Mouse (Mus musculus): ENCODE data around the gene Colgalt2. TPM values are rescaled to one million over a fixed set of nuclear protein-coding genes. Genes with fewer than 3 reads are reported as not detected.

The Colgalt2 gene
- polyA plus RNA-seq, 1 experiment from 2014 or later = 5.5 TPM

DNA sequence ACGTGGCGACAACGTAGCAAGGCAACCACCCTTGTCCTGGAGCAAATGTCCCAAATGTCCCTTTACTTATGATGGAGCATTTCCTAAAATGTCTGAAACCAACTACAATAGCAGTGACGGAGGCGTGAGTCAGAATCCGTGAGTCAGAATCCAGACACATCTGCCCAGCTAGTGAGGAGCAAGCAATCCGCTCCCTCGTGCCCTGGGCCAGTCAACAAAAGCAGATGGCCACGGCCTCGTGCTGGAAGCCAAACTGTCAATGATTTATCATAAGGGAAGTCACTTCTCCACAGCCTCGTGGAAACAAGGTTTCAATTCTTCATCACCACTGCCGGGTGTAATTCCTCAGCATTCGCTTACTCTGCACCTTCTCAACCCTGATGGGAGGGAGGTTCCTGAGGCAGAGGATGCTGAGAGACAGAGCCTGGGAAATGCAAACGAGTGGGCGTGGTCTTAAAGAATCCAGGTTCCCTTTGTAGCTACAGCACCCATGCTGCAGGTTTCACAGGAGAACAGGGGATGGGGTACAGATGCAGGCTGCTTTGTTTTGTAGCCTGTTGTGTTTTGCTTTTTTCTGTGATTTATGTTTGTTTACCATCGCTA lies 136.9 kb downstream of the Colgalt2 start:
- Histone ChIP-seq H3K4me3 (no peak overlapping the region), H3K4me1 (replicated peaks) (peaks cover 36% of the 10 kb centered on the region), H3K9me3 (replicated peaks) (no peaks in the 10 kb centered on the region), H3K27me3 (replicated peaks) (no peaks in the 10 kb centered on the region), H3K4me2 (no peak overlapping the region), H3K9ac (no peak overlapping the region), H3K36me3 (peaks cover 73% of the 10 kb centered on the region), H3K27ac (ENCODE audit: poor library complexity, severe bottlenecking) (no peak overlapping the region)
- WGBS = 66% methylated on average over 16 of the region's 16 CpGs
- no peak for ATAC-seq (ENCODE audit: insufficient number of reproducible peaks, low FRiP score)

DNA sequence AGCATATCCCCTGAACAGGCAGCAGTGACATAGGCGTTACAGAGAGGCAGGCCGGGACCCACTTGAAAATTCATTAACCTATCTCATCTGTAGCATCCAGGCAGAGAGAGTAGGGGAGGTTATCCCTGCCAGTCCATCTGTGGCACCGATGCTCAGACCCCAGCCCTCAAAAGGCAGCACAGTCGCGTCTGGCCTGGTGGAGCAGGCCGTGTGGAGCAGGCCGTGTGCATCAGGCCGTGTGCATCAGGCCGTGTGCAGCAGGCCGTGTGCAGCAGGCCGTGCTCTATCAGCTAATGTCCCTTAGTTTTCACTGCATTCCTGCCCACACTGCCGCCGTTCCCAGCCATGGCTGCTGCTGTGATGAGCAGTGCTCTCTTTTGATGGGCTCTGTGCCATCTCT lies 137.6 kb downstream of the Colgalt2 start:
- WGBS = 83% methylated on average over 13 of the region's 13 CpGs
- Histone ChIP-seq H3K4me1 (replicated peaks) (peaks cover 31% of the 10 kb centered on the region), H3K27ac (ENCODE audit: poor library complexity, severe bottlenecking) (no peak overlapping the region), H3K4me2 (no peak overlapping the region), H3K36me3 (peaks cover 79% of the 10 kb centered on the region), H3K4me3 (no peak overlapping the region), H3K9me3 (replicated peaks) (no peaks in the 10 kb centered on the region), H3K27me3 (replicated peaks) (no peaks in the 10 kb centered on the region), H3K9ac (no peak overlapping the region)
- no peak for ATAC-seq (ENCODE audit: insufficient number of reproducible peaks, low FRiP score)

DNA sequence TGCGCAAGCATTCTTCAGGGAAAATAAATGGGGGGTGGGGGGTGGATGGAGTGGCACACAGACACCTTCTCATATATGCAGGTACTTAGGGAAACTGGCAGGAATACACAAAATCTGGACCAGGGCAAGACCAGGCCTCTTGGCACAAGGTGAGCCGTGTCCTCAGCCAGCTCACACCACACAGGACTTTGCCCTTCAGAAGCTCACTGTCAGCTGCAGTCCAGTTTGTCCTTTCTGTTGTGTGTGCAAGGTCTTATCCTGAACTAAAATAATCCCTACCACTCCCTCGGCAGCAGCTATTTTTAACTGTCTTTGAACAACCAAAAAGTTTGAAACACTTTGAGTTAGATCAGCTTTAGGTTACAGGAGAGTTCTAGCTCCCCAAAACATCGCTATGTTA lies 139.2 kb downstream of the Colgalt2 start:
- no peak overlapping the region for H3K9ac ChIP-seq
- WGBS = 65% methylated on average over 4 of the region's 4 CpGs
- H3K27me3 ChIP-seq (replicated peaks) = no peaks in the 10 kb centered on the region
- peak overlapping the region; percentile 91 for H3K27ac ChIP-seq (ENCODE audit: poor library complexity, severe bottlenecking)
- H3K4me2 ChIP-seq = no peak overlapping the region
- H3K36me3 ChIP-seq = peaks cover 86% of the 10 kb centered on the region
- H3K4me3 ChIP-seq = no peak overlapping the region
- ATAC-seq (ENCODE audit: insufficient number of reproducible peaks, low FRiP score) = no peak
- H3K9me3 ChIP-seq (replicated peaks) = no peaks in the 10 kb centered on the region
- peaks cover 15% of the 10 kb centered on the region for H3K4me1 ChIP-seq (replicated peaks)

GRCm38 (mm10) chr1:152540304-152540887 lies 140.8 kb downstream of the Colgalt2 start:
- H3K27me3 ChIP-seq (replicated peaks) = no peaks in the 10 kb centered on the region
- WGBS = 91% methylated on average over 3 of the region's 3 CpGs
- no peak overlapping the region for H3K4me2 ChIP-seq
- H3K36me3 ChIP-seq = peaks cover 86% of the 10 kb centered on the region
- H3K9ac ChIP-seq = no peak overlapping the region
- H3K9me3 ChIP-seq (replicated peaks) = no peaks in the 10 kb centered on the region
- no peak for ATAC-seq (ENCODE audit: insufficient number of reproducible peaks, low FRiP score)
- H3K4me1 ChIP-seq (replicated peaks) = peaks cover 19% of the 10 kb centered on the region
- H3K4me3 ChIP-seq = no peak overlapping the region
- peak overlapping the region; percentile 23; the same call in 1 of the 2 replicates for H3K27ac ChIP-seq (ENCODE audit: poor library complexity, severe bottlenecking)

DNA sequence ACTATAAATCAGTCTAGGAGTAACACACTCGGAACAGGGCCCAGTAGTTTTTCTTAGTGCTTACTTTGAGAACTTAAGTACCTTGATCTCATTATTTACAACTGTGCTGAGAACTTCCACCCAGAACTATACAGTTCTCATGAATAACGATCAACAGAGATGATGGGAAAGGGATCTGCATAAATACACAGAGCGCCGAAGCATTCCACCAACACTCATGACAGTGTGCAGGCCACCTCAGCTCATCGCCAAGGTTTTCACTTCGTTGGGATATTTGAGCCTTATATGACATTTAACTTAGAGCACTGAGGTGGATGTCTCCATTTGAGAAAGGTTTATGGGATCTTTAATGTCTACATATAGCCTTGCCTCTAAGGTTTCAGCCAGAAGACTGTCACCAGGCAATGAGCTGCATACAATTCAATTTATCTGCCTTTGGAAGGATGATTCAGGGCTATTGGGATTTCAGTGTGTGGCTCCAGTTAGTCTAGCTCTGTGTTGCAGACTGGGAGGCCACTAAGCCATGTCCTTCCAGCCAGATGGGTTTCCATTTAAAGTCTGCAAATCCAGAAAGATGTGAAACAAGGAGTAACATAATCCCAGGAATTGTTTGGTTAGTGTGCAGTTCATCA lies 143.2 kb downstream of the Colgalt2 start:
- WGBS = 88% methylated on average over 6 of the region's 6 CpGs
- no peak for ATAC-seq (ENCODE audit: insufficient number of reproducible peaks, low FRiP score)

GRCm38 (mm10) chr1:152543449-152544159 lies 144.0 kb downstream of the Colgalt2 start:
- Histone ChIP-seq H3K4me1 (replicated peaks) (peaks cover 17% of the 10 kb centered on the region), H3K4me2 (no peak overlapping the region), H3K27ac (ENCODE audit: poor library complexity, severe bottlenecking) (no peak overlapping the region), H3K27me3 (replicated peaks) (no peaks in the 10 kb centered on the region), H3K9ac (no peak overlapping the region), H3K36me3 (peaks cover 85% of the 10 kb centered on the region), H3K4me3 (no peak overlapping the region), H3K9me3 (replicated peaks) (no peaks in the 10 kb centered on the region)
- WGBS = 76% methylated on average over 2 of the region's 2 CpGs
- ATAC-seq (ENCODE audit: insufficient number of reproducible peaks, low FRiP score) = no peak

More for the DNA sequence above, 143.2 kb downstream of the Colgalt2 start:
- peaks cover 19% of the 10 kb centered on the region for H3K4me1 ChIP-seq (replicated peaks)
- H3K27ac ChIP-seq (ENCODE audit: poor library complexity, severe bottlenecking) = no peak overlapping the region
- no peaks in the 10 kb centered on the region for H3K9me3 ChIP-seq (replicated peaks)
- H3K27me3 ChIP-seq (replicated peaks) = no peaks in the 10 kb centered on the region
- no peak overlapping the region for H3K4me3 ChIP-seq
- H3K4me2 ChIP-seq = no peak overlapping the region
- H3K36me3 ChIP-seq = peaks cover 85% of the 10 kb centered on the region
- H3K9ac ChIP-seq = no peak overlapping the region

DNA sequence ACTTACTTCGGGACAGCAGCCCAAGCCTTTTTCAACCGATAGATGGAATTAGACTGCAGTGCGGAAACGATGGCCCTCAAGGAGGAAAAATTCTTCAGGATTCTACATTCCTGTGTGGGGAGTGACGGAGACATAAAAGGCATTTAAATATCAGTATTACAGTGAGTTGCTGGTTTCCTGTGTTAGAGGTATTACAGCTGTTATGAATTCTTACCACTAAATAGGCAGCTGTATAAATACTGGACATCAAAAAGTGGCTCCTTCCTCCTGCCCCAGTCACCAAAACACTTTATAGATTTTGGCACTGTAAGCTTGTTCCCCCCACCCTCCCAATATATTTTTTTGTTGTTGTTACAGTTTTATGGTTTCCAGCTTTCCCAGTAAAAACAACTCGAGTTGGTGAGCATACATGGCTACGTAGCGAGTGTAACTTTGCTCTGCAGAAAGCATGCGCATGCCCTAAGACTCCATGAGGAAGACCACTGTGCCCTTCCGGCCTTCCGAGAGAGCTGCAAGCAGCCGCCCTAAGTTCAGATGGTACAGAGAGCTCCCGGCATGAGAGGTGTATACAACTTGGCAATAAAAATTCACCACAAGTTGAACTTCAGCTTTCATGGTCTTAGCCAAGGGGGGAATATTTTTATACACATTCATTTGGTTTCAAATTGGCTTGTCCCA lies 149.6 kb downstream of the Colgalt2 start:
- no peak for ATAC-seq (ENCODE audit: insufficient number of reproducible peaks, low FRiP score)
- no peak overlapping the region for H3K4me2 ChIP-seq

GRCm38 (mm10) chr1:152550544-152550943 lies 150.9 kb downstream of the Colgalt2 start:
- Histone ChIP-seq H3K27ac (ENCODE audit: poor library complexity, severe bottlenecking) (no peak overlapping the region), H3K9me3 (replicated peaks) (no peaks in the 10 kb centered on the region), H3K9ac (no peak overlapping the region), H3K4me2 (no peak overlapping the region), H3K4me3 (no peak overlapping the region), H3K36me3 (peaks cover 86% of the 10 kb centered on the region), H3K4me1 (replicated peaks) (peaks cover 16% of the 10 kb centered on the region), H3K27me3 (replicated peaks) (no peaks in the 10 kb centered on the region)
- WGBS = 72% methylated on average over 2 of the region's 2 CpGs
- ATAC-seq (ENCODE audit: insufficient number of reproducible peaks, low FRiP score) = no peak

More for the DNA sequence above, 149.6 kb downstream of the Colgalt2 start:
- WGBS = 86% methylated on average over 13 of the region's 13 CpGs
- H3K4me3 ChIP-seq = no peak overlapping the region
- H3K27ac ChIP-seq (ENCODE audit: poor library complexity, severe bottlenecking) = no peak overlapping the region
- H3K9me3 ChIP-seq (replicated peaks) = no peaks in the 10 kb centered on the region
- H3K36me3 ChIP-seq = peaks cover 81% of the 10 kb centered on the region
- no peak overlapping the region for H3K9ac ChIP-seq
- no peaks in the 10 kb centered on the region for H3K27me3 ChIP-seq (replicated peaks)
- H3K4me1 ChIP-seq (replicated peaks) = peaks cover 11% of the 10 kb centered on the region

GRCm38 (mm10) chr1:152550973-152551372 lies 151.3 kb downstream of the Colgalt2 start:
- Histone ChIP-seq H3K9me3 (replicated peaks) (no peaks in the 10 kb centered on the region), H3K27ac (ENCODE audit: poor library complexity, severe bottlenecking) (no peak overlapping the region; the same call in 1 of the 2 replicates), H3K4me1 (replicated peaks) (peaks cover 20% of the 10 kb centered on the region), H3K4me2 (no peak overlapping the region), H3K36me3 (peaks cover 84% of the 10 kb centered on the region), H3K4me3 (no peak overlapping the region), H3K9ac (no peak overlapping the region), H3K27me3 (replicated peaks) (no peaks in the 10 kb centered on the region)
- no peak for ATAC-seq (ENCODE audit: insufficient number of reproducible peaks, low FRiP score)
- WGBS = 69% methylated on average over 3 of the region's 3 CpGs

DNA sequence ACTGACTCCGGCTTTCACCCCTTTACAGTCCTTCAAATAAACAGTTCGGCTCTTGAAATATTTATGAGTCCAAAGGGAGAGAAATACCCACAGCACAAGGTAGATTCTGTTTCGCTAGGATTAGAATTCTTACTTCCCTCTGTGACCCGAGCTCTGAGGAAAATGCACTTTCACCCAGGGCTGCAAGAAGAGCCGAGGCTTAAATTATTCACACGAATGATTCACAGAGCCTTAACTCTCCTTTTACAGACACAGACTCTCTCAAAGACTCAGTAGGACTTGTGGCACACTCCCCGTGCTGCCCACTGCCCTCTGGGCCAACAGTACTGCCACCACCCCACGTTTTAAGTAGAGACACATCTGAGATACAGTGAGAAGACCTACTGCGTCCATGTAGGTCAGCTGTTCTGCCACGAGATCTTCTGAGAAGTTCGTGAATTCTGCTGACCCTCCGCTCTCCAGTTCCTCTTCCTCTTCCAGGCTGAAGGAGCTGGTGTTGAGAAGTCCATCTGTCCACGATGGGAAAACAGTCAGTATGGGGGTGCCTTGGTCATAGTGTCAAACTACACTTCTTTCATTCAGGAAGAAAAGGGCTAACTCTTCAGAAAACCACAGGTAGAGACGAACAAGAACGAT lies 154.4 kb downstream of the Colgalt2 start:
- Histone ChIP-seq H3K9ac (no peak overlapping the region), H3K27ac (ENCODE audit: poor library complexity, severe bottlenecking) (no peak overlapping the region), H3K4me1 (replicated peaks) (peaks cover 48% of the 10 kb centered on the region), H3K4me2 (no peak overlapping the region), H3K4me3 (no peak overlapping the region), H3K27me3 (replicated peaks) (no peaks in the 10 kb centered on the region), H3K9me3 (replicated peaks) (no peaks in the 10 kb centered on the region), H3K36me3 (peaks cover 58% of the 10 kb centered on the region)
- ATAC-seq (ENCODE audit: insufficient number of reproducible peaks, low FRiP score) = no peak
- WGBS = 84% methylated on average over 15 of the region's 15 CpGs

All from heart, embryonic 12.5 days (tissue).